Mouse (Mus musculus): ENCODE data around the gene Traf7. TPM values are rescaled to one million over a fixed set of nuclear protein-coding genes. Genes with fewer than 3 reads are reported as not detected.

Traf7 gene
- polyA plus RNA-seq, 1 experiment from 2014 or later, result 52.2 TPM

DNA sequence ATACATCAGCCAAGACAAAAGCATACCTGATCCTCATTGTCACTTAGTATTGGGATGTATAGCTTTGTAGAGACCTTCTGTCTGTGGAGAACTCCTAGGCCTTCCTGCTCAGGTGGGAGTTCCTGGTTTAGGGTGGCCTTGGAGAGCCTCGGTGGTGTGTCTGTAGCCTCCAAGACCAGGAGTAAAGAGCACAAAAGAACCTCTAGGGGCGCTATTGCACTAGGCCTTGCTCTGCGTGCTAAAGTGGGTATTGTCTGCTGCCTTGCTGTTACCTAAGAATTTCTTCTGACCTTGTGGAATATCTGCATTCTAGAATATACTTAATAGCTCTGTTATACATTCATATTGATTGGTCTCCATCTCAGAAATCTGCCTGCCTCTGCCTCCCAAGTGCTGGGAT, 12.6 kb upstream of the Traf7 start:
- Histone ChIP-seq H3K9me3 (replicated peaks) (no peaks in the 10 kb centered on the region), H3K27me3 (replicated peaks) (peaks cover 11% of the 10 kb centered on the region), H3K4me2 (no peak overlapping the region), H3K4me3 (no peak overlapping the region), H3K27ac (no peak overlapping the region), H3K36me3 (no peaks in the 10 kb centered on the region), H3K9ac (no peak overlapping the region), H3K4me1 (peaks cover 6% of the 10 kb centered on the region; the same call in 1 of the 2 replicates)
- ATAC-seq, result peak; percentile 64; the same call in 1 of the 2 replicates
- WGBS (ENCODE audit: insufficient replicate concordance), result 5% methylated on average over 3 of the region's 3 CpGs

- Histone ChIP-seq H3K36me3 (no peaks in the 10 kb centered on the region), H3K27me3 (replicated peaks) (peaks cover 3% of the 10 kb centered on the region), H3K9ac (no peak overlapping the region), H3K4me1 (peaks cover 12% of the 10 kb centered on the region), H3K4me3 (no peak overlapping the region), H3K9me3 (replicated peaks) (no peaks in the 10 kb centered on the region), H3K4me2 (no peak overlapping the region), H3K27ac (no peak overlapping the region)
- ATAC-seq, result no peak
- 42% methylated on average over 8 of the region's 8 CpGs for WGBS (ENCODE audit: insufficient replicate concordance)
Measured at GRCm38 (mm10) chr17:24538950-24539349, 11.2 kb upstream of the Traf7 start.

- Histone ChIP-seq H3K9me3 (replicated peaks) (no peaks in the 10 kb centered on the region), H3K36me3 (no peaks in the 10 kb centered on the region), H3K9ac (no peak overlapping the region), H3K27ac (no peak overlapping the region), H3K27me3 (replicated peaks) (no peaks in the 10 kb centered on the region), H3K4me2 (no peak overlapping the region), H3K4me3 (no peak overlapping the region), H3K4me1 (peaks cover 26% of the 10 kb centered on the region)
- 37% methylated on average over 3 of the region's 3 CpGs for whole genome bisulfite sequencing (ENCODE audit: insufficient replicate concordance)
- no peak for ATAC-seq
Measured at GRCm38 (mm10) chr17:24537536-24537935, 9.8 kb upstream of the Traf7 start.

GRCm38 (mm10) chr17:24535300-24535699, 7.6 kb upstream of the Traf7 start:
- ATAC-seq, result no peak
- Histone ChIP-seq H3K36me3 (peaks cover 8% of the 10 kb centered on the region), H3K9ac (no peak overlapping the region), H3K27ac (no peak overlapping the region), H3K27me3 (replicated peaks) (no peaks in the 10 kb centered on the region), H3K4me3 (no peak overlapping the region), H3K4me2 (no peak overlapping the region), H3K4me1 (peaks cover 47% of the 10 kb centered on the region), H3K9me3 (replicated peaks) (no peaks in the 10 kb centered on the region)
- 44% methylated on average over 5 of the region's 5 CpGs for WGBS (ENCODE audit: insufficient replicate concordance)

DNA sequence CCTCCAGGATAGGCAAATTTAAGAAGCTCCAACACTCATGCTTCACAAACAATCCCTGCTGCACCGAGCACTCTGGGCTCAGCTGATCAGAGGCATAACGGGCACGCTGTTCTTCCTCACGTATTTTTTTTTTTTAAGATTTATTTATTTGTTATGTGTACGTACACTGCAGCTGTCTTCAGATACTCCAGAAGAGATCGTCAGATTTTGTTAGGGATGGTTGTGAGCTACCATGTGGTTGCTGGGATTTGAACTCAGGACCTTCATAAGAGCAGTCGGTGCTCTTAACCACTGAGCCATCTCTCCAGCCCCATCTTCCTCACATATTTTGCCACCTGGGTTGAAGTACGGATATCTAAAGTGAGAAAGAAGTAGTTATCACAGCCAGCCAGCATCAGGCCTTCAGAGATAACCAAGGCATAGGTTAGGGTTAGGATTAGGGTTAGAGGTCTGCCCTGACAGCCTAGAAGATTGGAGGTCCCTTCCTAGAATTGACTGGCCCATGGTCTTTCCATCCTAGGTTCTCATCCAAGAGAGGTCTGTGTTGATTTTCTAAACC, 6.5 kb upstream of the Traf7 start, which contains the start of gene Rab26:
Rab26 (minus strand) TSS at position 51 of the 559 bp plus-strand sequence.
- no peak for ATAC-seq
- Histone ChIP-seq H3K36me3 (peaks cover 18% of the 10 kb centered on the region), H3K4me1 (peaks cover 55% of the 10 kb centered on the region), H3K9ac (peak within 1 kb of the TSS; percentile 68), H3K4me3 (peak within 1 kb of the TSS; percentile 59), H3K9me3 (replicated peaks) (no peaks in the 10 kb centered on the region), H3K27ac (peak within 1 kb of the TSS; percentile 17; the same call in 1 of the 2 replicates), H3K4me2 (peak within 1 kb of the TSS; percentile 94), H3K27me3 (replicated peaks) (no peaks in the 10 kb centered on the region)
- WGBS (ENCODE audit: insufficient replicate concordance), result 47% methylated on average over 8 of the region's 8 CpGs

- H3K9ac ChIP-seq, result peak overlapping the region; percentile 68
- peaks cover 62% of the 10 kb centered on the region for H3K4me1 ChIP-seq
- 9% methylated on average over 51 of the region's 53 CpGs for WGBS (ENCODE audit: insufficient replicate concordance)
- no peaks in the 10 kb centered on the region for H3K9me3 ChIP-seq (replicated peaks)
- H3K27ac ChIP-seq, result peak overlapping the region; percentile 17; the same call in 1 of the 2 replicates
- peak overlapping the region; percentile 59 for H3K4me3 ChIP-seq
- peak; percentile 85 for ATAC-seq
- peak overlapping the region; percentile 94 for H3K4me2 ChIP-seq
- no peaks in the 10 kb centered on the region for H3K27me3 ChIP-seq (replicated peaks)
- peaks cover 22% of the 10 kb centered on the region for H3K36me3 ChIP-seq
Measured at GRCm38 (mm10) chr17:24533099-24533992, 5.6 kb upstream of the Traf7 start.

- no peak overlapping the region for H3K9ac ChIP-seq
- H3K27me3 ChIP-seq (replicated peaks), result no peaks in the 10 kb centered on the region
- H3K9me3 ChIP-seq (replicated peaks), result no peaks in the 10 kb centered on the region
- H3K4me3 ChIP-seq, result no peak overlapping the region
- H3K27ac ChIP-seq, result peak overlapping the region; percentile 88; the same call in 1 of the 2 replicates
- H3K36me3 ChIP-seq, result peaks cover 22% of the 10 kb centered on the region
- ATAC-seq, result no peak
- 73% methylated on average over 7 of the region's 7 CpGs for WGBS (ENCODE audit: insufficient replicate concordance)
- H3K4me2 ChIP-seq, result no peak overlapping the region
- peaks cover 64% of the 10 kb centered on the region for H3K4me1 ChIP-seq
Measured at GRCm38 (mm10) chr17:24532045-24532444, 4.3 kb upstream of the Traf7 start.

DNA sequence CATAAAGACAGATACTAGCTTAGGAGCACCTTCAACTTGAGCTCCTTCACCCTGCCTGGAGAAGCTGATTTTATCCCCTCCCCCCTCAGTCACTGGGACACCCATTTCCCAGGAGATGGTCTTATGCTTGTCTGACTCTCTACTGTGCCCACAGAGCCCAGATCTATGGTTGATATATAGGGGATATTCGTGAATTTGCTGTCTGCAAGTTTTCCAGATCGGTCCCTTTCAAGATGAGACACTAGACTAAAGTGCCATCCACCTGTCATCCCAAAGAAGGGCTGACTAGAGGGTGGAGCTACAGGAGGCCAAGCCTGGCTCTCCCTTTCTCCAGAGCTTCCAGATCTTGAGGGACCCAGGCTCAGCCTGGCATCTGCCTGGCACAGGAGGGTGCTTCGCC, 3.3 kb upstream of the Traf7 start:
- WGBS (ENCODE audit: insufficient replicate concordance), result 45% methylated on average over 3 of the region's 3 CpGs
- H3K36me3 ChIP-seq, result peaks cover 22% of the 10 kb centered on the region
- H3K27me3 ChIP-seq (replicated peaks), result no peaks in the 10 kb centered on the region
- peaks cover 74% of the 10 kb centered on the region for H3K4me1 ChIP-seq
- H3K4me3 ChIP-seq, result no peak overlapping the region
- H3K4me2 ChIP-seq, result peak overlapping the region; percentile 82
- ATAC-seq, result no peak
- H3K27ac ChIP-seq, result peak overlapping the region; percentile 88
- H3K9ac ChIP-seq, result 0 out of 2 replicates have a peak overlapping the region, but pooled peaks have one; percentile 81
- no peaks in the 10 kb centered on the region for H3K9me3 ChIP-seq (replicated peaks)

DNA sequence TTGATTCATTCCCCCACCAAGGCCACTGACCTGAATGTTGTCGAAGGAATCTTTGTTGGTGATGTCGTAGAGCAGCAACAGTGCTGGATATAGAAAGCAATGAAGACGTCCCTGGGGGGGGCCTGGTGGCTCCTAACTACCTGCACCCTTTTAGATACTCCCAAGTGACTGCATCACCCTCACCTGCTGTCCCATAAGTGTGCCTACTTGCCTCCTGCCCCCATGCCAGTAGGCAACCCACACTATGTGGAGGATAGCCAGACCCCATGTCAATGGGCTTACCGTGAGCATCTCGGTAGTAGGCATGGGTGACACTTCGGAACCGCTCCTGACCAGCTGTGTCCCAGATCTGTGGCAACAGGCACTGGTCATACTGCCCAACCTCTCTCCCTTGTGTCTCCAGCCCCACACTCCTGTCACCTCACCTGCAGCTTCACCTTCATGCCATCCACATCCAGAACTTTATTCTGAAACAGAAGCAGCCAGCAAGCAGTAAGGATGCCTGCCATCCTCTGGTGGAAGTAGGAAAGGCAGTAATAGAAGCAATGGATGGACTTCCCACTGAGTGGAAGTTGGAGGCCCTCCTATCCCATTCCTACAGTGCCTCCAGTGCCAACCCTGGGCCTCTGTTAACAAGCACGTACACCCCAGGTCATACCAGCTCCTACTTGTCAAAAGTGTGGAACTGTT, 2.8 kb upstream of the Traf7 start:
- peaks cover 22% of the 10 kb centered on the region for H3K36me3 ChIP-seq
- no peak for ATAC-seq
- peak overlapping the region; percentile 93 for H3K4me3 ChIP-seq
- H3K27ac ChIP-seq, result peak overlapping the region; percentile 88
- H3K4me1 ChIP-seq, result peaks cover 78% of the 10 kb centered on the region
- H3K9me3 ChIP-seq (replicated peaks), result no peaks in the 10 kb centered on the region
- peak overlapping the region; percentile 81 for H3K9ac ChIP-seq
- peak overlapping the region; percentile 82 for H3K4me2 ChIP-seq
- H3K27me3 ChIP-seq (replicated peaks), result no peaks in the 10 kb centered on the region
- WGBS (ENCODE audit: insufficient replicate concordance), result 12% methylated on average over 8 of the region's 8 CpGs

DNA sequence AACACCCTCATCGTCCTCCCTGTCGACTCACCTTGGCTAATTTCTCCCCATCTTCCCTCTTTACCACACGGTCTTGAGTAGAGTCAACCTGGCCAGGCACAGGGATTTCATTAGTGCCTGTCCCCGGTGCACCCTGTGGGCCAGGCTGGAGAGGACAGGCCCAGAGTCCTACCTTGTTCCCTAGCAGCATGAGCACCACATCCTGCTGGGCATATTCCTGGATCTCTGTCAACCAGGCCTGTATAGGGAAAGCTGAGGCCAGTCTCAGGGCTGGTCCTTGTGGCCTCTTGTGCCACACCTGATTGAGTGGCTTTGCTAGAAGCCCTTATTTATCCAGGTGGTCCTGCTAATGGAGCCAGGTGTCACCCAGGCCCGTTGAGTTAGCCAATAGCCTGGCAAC, 2.1 kb upstream of the Traf7 start:
- Histone ChIP-seq H3K4me2 (peak overlapping the region; percentile 82), H3K4me1 (peaks cover 84% of the 10 kb centered on the region), H3K36me3 (peaks cover 27% of the 10 kb centered on the region), H3K27me3 (replicated peaks) (no peaks in the 10 kb centered on the region), H3K4me3 (peak overlapping the region; percentile 93), H3K27ac (peak overlapping the region; percentile 88), H3K9ac (peak overlapping the region; percentile 81), H3K9me3 (replicated peaks) (no peaks in the 10 kb centered on the region)
- 17% methylated on average over 5 of the region's 5 CpGs for WGBS (ENCODE audit: insufficient replicate concordance)
- no peak for ATAC-seq

GRCm38 (mm10) chr17:24529007-24529451, 1.3 kb upstream of the Traf7 start:
- peaks cover 34% of the 10 kb centered on the region for H3K36me3 ChIP-seq
- H3K27me3 ChIP-seq (replicated peaks), result no peaks in the 10 kb centered on the region
- H3K9ac ChIP-seq, result peak overlapping the region; percentile 81
- H3K4me3 ChIP-seq, result peak overlapping the region; percentile 93
- ATAC-seq, result no peak
- 1% methylated on average over 4 of the region's 4 CpGs for WGBS (ENCODE audit: insufficient replicate concordance)
- H3K9me3 ChIP-seq (replicated peaks), result no peaks in the 10 kb centered on the region
- peak overlapping the region; percentile 88 for H3K27ac ChIP-seq
- peaks cover 81% of the 10 kb centered on the region for H3K4me1 ChIP-seq
- peak overlapping the region; percentile 82 for H3K4me2 ChIP-seq

Data from liver, embryonic 12.5 days (tissue).